Mouse (Mus musculus): Measurements from ENCODE around the gene Wscd2.
"Not testable (repeated sequence)": the region's sequence is repeated elsewhere in the genome, so short reads cannot be mapped to it uniquely, and the experiment has no call there.

- not testable (repeated sequence) for TF ChIP-seq FLI1 (IDR thresholded peaks at IDR 0.05; ENCODE audit: low read length); GATA1 (IDR thresholded peaks at IDR 0.05; ENCODE audit: borderline replicate concordance, low read length)
Measured at GRCm38 (mm10) chr5:113586458-113586849, 96.3 kb downstream of the Wscd2 start.

All from megakaryocyte, embryonic 14.5 days (primary cell).